Mouse (Mus musculus): ENCODE data around the gene Ppara. TPM values are rescaled to one million over a fixed set of nuclear protein-coding genes. Genes with fewer than 3 reads are reported as not detected.

Gene Ppara
- polyA plus RNA-seq, 1 experiment = not detected

DNA sequence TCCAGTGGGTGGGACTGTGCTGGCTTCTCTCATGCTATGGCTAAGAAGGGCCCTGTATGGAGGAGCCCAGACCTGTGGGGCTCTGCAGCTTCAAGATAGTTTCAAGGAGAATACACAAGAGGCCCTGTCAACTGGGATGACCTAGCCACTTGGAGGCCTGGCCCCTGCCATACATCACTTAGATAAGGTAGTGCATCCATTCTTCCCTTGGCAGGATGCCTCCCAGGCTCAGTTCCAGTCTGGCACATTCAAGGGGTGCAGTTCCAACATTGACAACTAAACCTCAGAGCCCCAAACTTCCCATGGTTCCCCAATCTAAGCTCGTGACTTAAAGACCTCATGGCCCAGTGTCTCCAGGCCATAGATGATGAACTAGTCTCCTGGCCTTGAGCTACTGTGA lies 40.4 kb upstream of the Ppara start:
- TF ChIP-seq FLI1 (IDR thresholded peaks at IDR 0.05; ENCODE audit: low read length) (no peak), GATA1 (IDR thresholded peaks at IDR 0.05; ENCODE audit: borderline replicate concordance, low read length) (no peak)
- Histone ChIP-seq H3K27me3 (replicated peaks) (peaks cover 67% of the 10 kb centered on the region), H3K4me1 (peaks cover 6% of the 10 kb centered on the region; the same call in 1 of the 2 replicates), H3K9me3 (no peaks in the 10 kb centered on the region), H3K4me3 (replicated peaks) (no peak overlapping the region), H3K36me3 (replicated peaks; ENCODE audit: low read length) (no peaks in the 10 kb centered on the region)

DNA sequence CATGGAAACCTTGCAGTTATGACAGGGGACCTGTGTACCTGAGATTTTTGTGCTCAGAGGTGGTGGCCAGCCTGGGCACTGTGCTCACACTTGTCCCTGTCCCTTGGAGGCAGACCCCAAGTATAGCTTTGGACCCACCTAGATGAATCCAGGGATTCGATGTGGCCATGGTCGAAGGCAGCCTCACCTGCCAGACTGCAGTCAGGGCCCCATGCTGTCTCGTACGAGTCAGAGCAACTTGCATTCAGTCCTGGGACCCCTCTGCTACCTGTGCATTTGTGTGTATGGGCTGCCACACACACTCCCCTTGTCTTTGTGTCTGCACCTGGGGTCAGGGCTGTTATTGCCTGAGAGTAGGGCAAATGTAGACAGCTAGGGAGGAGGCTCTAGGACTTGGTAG lies 39.5 kb upstream of the Ppara start:
- TF ChIP-seq GATA1 (IDR thresholded peaks at IDR 0.05; ENCODE audit: borderline replicate concordance, low read length) (no peak), FLI1 (IDR thresholded peaks at IDR 0.05; ENCODE audit: low read length) (no peak)
- peaks cover 58% of the 10 kb centered on the region for H3K27me3 ChIP-seq (replicated peaks)
- no peaks in the 10 kb centered on the region for H3K9me3 ChIP-seq
- no peak overlapping the region for H3K4me3 ChIP-seq (replicated peaks)
- peaks cover 6% of the 10 kb centered on the region; the same call in 1 of the 2 replicates for H3K4me1 ChIP-seq
- H3K36me3 ChIP-seq (replicated peaks; ENCODE audit: low read length) = no peaks in the 10 kb centered on the region

DNA sequence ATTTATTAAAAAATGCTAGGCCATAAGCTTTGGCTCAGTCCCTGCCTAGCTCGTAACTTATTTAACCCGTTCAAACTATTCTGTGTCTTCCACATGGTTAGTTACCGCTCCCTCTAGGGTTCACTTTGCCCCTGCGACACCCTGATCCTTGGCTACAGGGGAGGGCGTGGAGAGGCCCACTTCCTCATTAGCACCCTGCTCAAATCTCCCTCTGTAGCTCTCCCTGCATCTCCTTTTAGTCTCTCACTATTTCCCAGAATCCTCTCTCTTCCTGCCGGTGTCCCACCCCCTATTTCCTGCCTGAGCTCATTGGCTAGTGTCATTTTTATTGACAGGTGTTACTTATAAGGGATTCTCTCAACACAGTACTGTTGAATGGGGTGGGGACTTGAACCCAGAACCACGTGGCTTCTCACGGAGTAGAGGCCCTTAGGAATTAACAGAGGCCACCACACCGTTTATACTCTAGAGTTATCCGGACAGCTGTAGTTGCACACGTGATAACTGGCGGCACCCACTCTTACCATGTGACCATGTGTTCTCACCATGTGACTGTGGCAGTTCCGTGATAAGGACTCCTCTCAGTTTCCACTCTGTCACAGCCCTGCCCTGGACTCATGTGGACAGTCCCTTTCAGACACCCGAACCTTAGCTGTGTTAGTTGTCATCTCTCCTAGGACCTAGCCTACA lies 36.3 kb upstream of the Ppara start:
- Histone ChIP-seq H3K36me3 (replicated peaks; ENCODE audit: low read length) (no peaks in the 10 kb centered on the region), H3K9me3 (no peaks in the 10 kb centered on the region), H3K4me1 (peaks cover 20% of the 10 kb centered on the region), H3K27me3 (replicated peaks) (peaks cover 51% of the 10 kb centered on the region), H3K4me3 (replicated peaks) (no peak overlapping the region)
- no peak for TF ChIP-seq FLI1 (IDR thresholded peaks at IDR 0.05; ENCODE audit: low read length)
- no peak for TF ChIP-seq GATA1 (IDR thresholded peaks at IDR 0.05; ENCODE audit: borderline replicate concordance, low read length)

DNA sequence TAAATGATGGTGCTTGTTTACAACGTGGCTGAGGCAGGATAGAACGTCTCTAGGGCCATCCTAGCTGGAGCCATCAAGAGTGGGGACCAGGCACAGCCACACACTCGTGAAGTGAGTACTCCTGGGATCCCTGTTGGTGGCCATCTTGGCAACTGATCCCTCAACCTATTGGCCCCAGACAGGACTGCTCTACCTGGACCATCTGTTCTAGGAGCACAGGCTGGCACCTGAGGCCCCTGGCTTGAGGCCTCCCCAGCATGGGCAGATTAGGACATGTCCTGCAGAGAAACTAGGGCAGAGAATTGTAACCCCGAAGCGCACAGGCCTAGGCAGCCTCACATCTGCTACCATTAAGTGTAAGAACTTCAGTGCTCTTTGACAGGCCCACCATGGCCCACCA lies 35.3 kb upstream of the Ppara start:
- peaks cover 42% of the 10 kb centered on the region for H3K27me3 ChIP-seq (replicated peaks)
- no peak for TF ChIP-seq GATA1 (IDR thresholded peaks at IDR 0.05; ENCODE audit: borderline replicate concordance, low read length)
- TF ChIP-seq FLI1 (IDR thresholded peaks at IDR 0.05; ENCODE audit: low read length) = no peak
- H3K9me3 ChIP-seq = no peaks in the 10 kb centered on the region
- H3K36me3 ChIP-seq (replicated peaks; ENCODE audit: low read length) = no peaks in the 10 kb centered on the region
- H3K4me3 ChIP-seq (replicated peaks) = no peak overlapping the region
- peaks cover 30% of the 10 kb centered on the region for H3K4me1 ChIP-seq

DNA sequence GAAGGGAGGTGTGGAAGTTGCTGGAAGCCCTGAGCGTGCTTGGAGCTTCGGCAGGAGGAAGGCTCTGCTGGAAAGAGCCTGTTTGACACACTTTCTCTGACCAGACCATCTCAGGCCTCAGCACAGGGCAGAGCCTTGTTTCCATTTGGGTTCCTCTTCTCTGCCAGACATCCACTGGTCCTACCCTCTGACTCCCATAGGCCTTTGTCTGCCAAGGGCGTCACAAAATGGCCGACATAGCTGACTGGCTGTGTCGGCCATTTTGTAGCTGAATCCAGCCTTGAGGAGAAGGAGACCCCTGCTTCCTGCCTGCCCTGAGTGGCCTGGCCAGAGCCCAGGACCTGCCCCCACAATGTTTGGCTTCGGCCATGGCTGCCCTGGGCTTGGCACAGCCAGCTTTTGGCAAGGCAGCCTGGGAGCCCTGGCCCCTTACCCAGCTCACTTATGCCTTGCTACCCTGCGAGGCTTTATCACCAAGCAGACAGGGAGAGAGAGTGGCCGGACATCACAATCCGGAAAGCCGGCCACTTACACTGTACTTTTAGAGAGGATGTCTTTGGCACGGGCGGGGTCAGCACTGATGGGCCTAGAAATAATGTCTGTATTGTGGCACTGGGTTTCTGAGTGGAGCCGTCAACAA lies 34.8 kb upstream of the Ppara start:
- H3K36me3 ChIP-seq (replicated peaks; ENCODE audit: low read length) = no peaks in the 10 kb centered on the region
- H3K4me1 ChIP-seq = peaks cover 35% of the 10 kb centered on the region
- TF ChIP-seq FLI1 (IDR thresholded peaks at IDR 0.05; ENCODE audit: low read length) (no peak), GATA1 (IDR thresholded peaks at IDR 0.05; ENCODE audit: borderline replicate concordance, low read length) (no peak)
- peaks cover 41% of the 10 kb centered on the region for H3K27me3 ChIP-seq (replicated peaks)
- H3K4me3 ChIP-seq (replicated peaks) = no peak overlapping the region
- no peaks in the 10 kb centered on the region for H3K9me3 ChIP-seq

DNA sequence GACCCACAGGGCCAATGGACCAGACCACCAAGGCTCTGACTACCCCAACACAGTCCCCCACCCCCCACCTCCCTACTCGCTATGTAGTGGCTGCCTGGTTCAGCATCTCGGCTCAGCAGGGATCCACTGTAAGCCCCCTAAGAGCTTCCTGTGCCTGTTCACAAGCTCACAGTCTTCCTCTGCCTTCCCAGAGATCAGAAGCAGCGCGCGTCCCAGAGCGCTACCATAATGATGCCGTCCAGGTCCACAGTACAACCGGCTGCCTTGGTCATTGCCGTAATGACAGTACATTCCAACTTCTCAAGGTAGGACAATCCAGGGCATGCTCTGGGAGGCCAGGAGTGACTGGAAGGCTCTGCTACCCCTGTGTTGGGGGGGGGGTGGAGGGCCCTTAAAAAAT lies 34.1 kb upstream of the Ppara start:
- H3K36me3 ChIP-seq (replicated peaks; ENCODE audit: low read length) = no peaks in the 10 kb centered on the region
- H3K9me3 ChIP-seq = no peaks in the 10 kb centered on the region
- peaks cover 42% of the 10 kb centered on the region for H3K4me1 ChIP-seq
- peaks cover 41% of the 10 kb centered on the region for H3K27me3 ChIP-seq (replicated peaks)
- TF ChIP-seq FLI1 (IDR thresholded peaks at IDR 0.05; ENCODE audit: low read length) = no peak
- TF ChIP-seq GATA1 (IDR thresholded peaks at IDR 0.05; ENCODE audit: borderline replicate concordance, low read length) = no peak
- H3K4me3 ChIP-seq (replicated peaks) = no peak overlapping the region

DNA sequence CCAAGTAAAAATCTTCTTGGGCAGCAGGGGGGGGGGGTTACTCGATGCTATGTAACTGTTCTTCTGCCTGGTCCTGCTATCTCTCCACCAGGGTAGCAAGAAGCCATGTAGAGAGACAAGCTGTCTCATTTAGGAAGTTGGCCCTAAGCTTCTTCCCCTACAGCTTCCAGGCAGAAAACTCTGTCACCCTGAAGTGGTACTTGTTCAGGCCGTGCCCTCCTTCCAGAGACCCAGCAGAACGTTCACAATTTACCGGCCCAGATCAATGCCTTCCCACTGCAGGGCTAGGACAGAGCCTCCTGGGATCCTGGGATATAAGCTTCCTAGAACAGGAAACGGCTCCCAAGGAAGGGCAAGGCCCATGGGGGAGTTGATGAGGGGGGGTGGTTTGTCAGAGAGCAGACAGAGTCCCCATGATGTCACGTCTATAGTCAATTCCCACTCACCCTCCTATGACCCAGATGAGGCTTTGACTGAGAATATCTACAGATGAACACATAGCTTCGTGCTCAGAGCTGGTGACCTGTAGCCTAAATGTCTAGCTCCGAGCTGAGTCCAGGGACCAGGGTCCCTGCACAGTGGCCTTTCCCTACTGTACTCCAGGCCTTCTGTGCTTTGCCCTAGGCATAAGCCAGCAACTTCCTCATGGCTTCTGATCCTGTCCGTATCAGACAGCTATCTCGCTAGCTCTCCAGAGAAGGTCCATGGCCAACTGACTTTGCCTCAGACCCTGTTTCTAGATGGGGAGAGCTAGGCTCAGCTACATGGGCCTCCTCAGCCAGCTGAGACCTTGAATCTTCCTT lies 33.5 kb upstream of the Ppara start:
- H3K4me1 ChIP-seq = peaks cover 48% of the 10 kb centered on the region
- H3K9me3 ChIP-seq = no peaks in the 10 kb centered on the region
- peaks cover 39% of the 10 kb centered on the region for H3K27me3 ChIP-seq (replicated peaks)
- TF ChIP-seq FLI1 (IDR thresholded peaks at IDR 0.05; ENCODE audit: low read length) (no peak), GATA1 (IDR thresholded peaks at IDR 0.05; ENCODE audit: borderline replicate concordance, low read length) (no peak)
- H3K36me3 ChIP-seq (replicated peaks; ENCODE audit: low read length) = no peaks in the 10 kb centered on the region
- H3K4me3 ChIP-seq (replicated peaks) = no peak overlapping the region

DNA sequence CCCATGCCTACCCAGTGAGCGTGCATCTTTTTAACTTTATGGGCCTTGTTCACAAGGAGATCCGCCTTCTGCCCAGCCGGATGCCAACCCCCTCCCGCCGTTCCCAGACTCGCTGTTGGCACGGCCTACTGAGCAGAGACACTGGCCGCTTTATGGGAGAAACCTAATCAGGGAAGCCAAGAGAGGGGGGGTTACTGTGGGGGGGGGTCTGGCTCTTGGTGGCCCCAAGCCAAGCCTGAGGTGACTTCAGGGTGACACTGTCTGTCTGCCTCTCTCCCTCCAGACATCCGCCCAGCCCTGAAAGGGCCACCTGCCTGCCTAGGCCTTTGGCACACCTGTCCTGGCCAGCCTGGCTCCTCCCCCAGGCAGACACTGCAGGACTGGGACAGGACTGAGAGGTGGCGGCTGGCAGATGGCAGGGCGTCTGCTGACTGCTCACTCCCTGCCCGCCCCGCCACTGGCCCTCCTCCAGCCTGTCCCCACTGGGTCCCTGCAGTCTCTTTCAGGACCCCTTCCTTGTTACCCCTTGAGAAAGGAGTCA lies 32.3 kb upstream of the Ppara start:
- Histone ChIP-seq H3K36me3 (replicated peaks; ENCODE audit: low read length) (no peaks in the 10 kb centered on the region), H3K9me3 (no peaks in the 10 kb centered on the region), H3K4me3 (replicated peaks) (no peak overlapping the region), H3K4me1 (peaks cover 53% of the 10 kb centered on the region), H3K27me3 (replicated peaks) (peaks cover 50% of the 10 kb centered on the region)
- TF ChIP-seq GATA1 (IDR thresholded peaks at IDR 0.05; ENCODE audit: borderline replicate concordance, low read length) (no peak), FLI1 (IDR thresholded peaks at IDR 0.05; ENCODE audit: low read length) (no peak)

DNA sequence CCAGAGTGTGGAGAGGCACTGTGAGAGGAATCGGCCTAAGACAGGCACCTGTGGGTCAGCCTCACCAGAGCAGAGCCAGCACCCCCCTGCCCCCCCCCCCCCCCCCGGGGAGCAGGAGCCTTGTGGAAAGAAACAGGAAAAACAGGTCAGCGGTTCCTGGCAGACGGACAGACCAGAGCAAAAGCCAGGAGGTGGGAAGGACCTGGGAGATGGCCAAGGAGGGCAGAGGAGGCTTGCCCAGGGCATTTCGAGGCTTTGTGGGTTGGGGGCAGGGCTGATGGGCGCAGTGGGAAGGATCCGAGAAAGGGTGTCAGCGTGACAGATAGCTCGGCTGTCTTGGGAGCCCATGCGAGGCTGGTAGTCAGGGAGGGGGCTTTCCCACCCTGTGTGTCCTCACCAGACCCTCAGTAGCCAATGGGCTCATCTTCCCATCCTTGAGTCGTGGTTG lies 31.6 kb upstream of the Ppara start:
- Histone ChIP-seq H3K4me1 (peaks cover 53% of the 10 kb centered on the region), H3K27me3 (replicated peaks) (peaks cover 58% of the 10 kb centered on the region), H3K9me3 (peaks cover 3% of the 10 kb centered on the region), H3K36me3 (replicated peaks; ENCODE audit: low read length) (no peaks in the 10 kb centered on the region), H3K4me3 (replicated peaks) (no peak overlapping the region)
- no peak for TF ChIP-seq FLI1 (IDR thresholded peaks at IDR 0.05; ENCODE audit: low read length)
- no peak for TF ChIP-seq GATA1 (IDR thresholded peaks at IDR 0.05; ENCODE audit: borderline replicate concordance, low read length)

Measured in megakaryocyte, embryonic 14.5 days (primary cell).